Mouse (Mus musculus): ENCODE results near the gene Frmd4a. TPM values are rescaled to one million over a fixed set of nuclear protein-coding genes. Genes with fewer than 3 reads are reported as not detected.

Frmd4a gene
- polyA plus RNA-seq, 1 experiment from 2014 or later: 17.7 TPM

DNA sequence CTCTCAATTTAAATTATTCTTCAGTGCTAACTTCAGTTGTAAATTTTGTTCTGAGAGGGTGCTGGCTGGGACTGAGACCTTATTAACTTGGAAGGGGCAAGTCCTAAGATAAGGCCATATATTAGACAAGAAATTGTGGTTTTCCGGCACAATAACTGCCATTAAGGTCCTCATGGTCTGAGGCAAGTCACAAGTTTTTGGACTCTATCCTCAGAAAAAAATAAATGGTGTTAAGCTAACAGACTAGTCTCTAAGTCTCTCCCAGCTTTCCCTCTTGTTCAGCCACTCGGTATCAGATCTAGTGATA lies 493.5 kb downstream of the Frmd4a start:
- H3K4me1 ChIP-seq (ENCODE audit: control insufficient read depth in 2 of 2, insufficient read depth in 2 of 2, low read length in 2 of 2): peaks cover 4 to 20% of the 10 kb centered on the region in 2 experiments; a peak in 3 of 4 replicates
- H3K36me3 ChIP-seq (ENCODE audit: control insufficient read depth, insufficient read depth, low read length): peaks cover 11% of the 10 kb centered on the region; the same call in 1 of the 2 replicates
- ATAC-seq (ENCODE audit: insufficient number of reproducible peaks, insufficient read depth, low FRiP score, low read depth): no peak
- no peak overlapping the region for H3K27ac ChIP-seq (replicated peaks in 1 of 2; ENCODE audit: control insufficient read depth in 1 of 2, insufficient read depth in 1 of 2, low read depth in 2 of 2, low read length in 2 of 2)
- no peak overlapping the region for H3K4me3 ChIP-seq (ENCODE audit: control insufficient read depth in 1 of 2, insufficient read depth in 1 of 2, low read depth in 1 of 2, low read length in 2 of 2)
- H3K4me2 ChIP-seq (ENCODE audit: low read length): no peak overlapping the region
- H3K9me3 ChIP-seq (ENCODE audit: control insufficient read depth, low read length): no peaks in the 10 kb centered on the region
- H3K27me3 ChIP-seq (ENCODE audit: control insufficient read depth, insufficient read depth, low read length): no peaks in the 10 kb centered on the region
- 92% methylated on average over 2 of the region's 2 CpGs for WGBS
- H3K9ac ChIP-seq (ENCODE audit: low read length): no peak overlapping the region

DNA sequence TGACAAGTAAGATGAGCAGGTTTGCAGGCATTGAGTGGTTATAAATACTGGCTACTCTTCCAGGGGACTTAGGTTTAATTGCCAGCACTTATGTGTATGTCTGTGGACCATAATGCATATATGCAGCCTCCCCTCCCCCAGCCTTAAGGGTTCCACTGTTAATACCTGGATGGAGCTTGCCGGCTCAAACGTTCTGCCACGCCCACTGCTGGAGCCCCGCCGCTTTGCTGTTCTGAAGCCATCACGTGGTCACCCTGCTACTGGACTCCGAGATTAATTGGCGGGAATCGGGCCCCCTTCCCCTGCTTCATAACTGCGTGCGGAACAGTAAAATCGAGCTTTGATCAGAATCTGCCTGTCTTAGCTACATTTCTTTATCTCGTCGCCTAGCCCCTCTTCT lies 495.1 kb downstream of the Frmd4a start:
- no peak for ATAC-seq (ENCODE audit: insufficient number of reproducible peaks, insufficient read depth, low FRiP score, low read depth)

DNA sequence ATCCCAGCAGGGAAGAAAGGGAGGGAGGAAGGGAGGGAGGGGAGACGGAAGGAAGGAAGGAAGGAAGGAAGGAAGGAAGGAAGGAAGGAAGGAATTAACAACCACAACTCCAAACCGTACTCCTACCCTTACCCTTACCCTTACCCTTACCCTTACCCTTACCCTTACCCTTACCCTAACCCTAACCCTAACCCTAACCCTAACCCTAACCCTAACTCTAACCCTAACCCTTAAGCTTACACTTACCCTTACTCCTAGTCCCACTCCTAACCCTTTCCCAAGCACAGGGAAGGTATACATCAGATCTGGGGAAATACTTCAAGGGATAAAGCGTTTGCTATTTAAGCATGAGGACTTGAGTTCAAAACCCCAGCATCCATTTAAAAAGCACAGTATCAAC lies 498.4 kb downstream of the Frmd4a start:
- no peaks in the 10 kb centered on the region for H3K27me3 ChIP-seq (ENCODE audit: control insufficient read depth, insufficient read depth, low read length)
- H3K9ac ChIP-seq (ENCODE audit: low read length): no peak overlapping the region
- no peaks in the 10 kb centered on the region for H3K9me3 ChIP-seq (ENCODE audit: control insufficient read depth, low read length)
- H3K27ac ChIP-seq (replicated peaks in 1 of 2; ENCODE audit: control insufficient read depth in 1 of 2, insufficient read depth in 1 of 2, low read depth in 2 of 2, low read length in 2 of 2): peak overlapping the region in 1 of 2 experiments; percentile 96; a peak in 2 of 4 replicates
- H3K4me2 ChIP-seq (ENCODE audit: low read length): no peak overlapping the region
- no peak overlapping the region for H3K4me3 ChIP-seq (ENCODE audit: control insufficient read depth in 1 of 2, insufficient read depth in 1 of 2, low read depth in 1 of 2, low read length in 2 of 2)
- no peak for ATAC-seq (ENCODE audit: insufficient number of reproducible peaks, insufficient read depth, low FRiP score, low read depth)
- WGBS: 81% methylated on average over 3 of the region's 3 CpGs
- H3K4me1 ChIP-seq (ENCODE audit: control insufficient read depth in 2 of 2, insufficient read depth in 2 of 2, low read length in 2 of 2): peaks cover 7 to 15% of the 10 kb centered on the region in 2 experiments
- H3K36me3 ChIP-seq (ENCODE audit: control insufficient read depth, insufficient read depth, low read length): 0 out of 2 replicates have a peak, but pooled peaks cover 3% of the 10 kb centered on the region

More for the DNA sequence above, 495.1 kb downstream of the Frmd4a start:
- Histone ChIP-seq H3K27me3 (ENCODE audit: control insufficient read depth, insufficient read depth, low read length) (no peaks in the 10 kb centered on the region), H3K4me2 (ENCODE audit: low read length) (no peak overlapping the region), H3K36me3 (ENCODE audit: control insufficient read depth, insufficient read depth, low read length) (0 out of 2 replicates have a peak, but pooled peaks cover 3% of the 10 kb centered on the region), H3K4me1 (ENCODE audit: control insufficient read depth in 2 of 2, insufficient read depth in 2 of 2, low read length in 2 of 2) (peaks cover 8 to 28% of the 10 kb centered on the region in 2 experiments; a peak in 3 of 4 replicates), H3K9me3 (ENCODE audit: control insufficient read depth, low read length) (no peaks in the 10 kb centered on the region), H3K9ac (ENCODE audit: low read length) (no peak overlapping the region), H3K27ac (replicated peaks in 1 of 2; ENCODE audit: control insufficient read depth in 1 of 2, insufficient read depth in 1 of 2, low read depth in 2 of 2, low read length in 2 of 2) (no peak overlapping the region), H3K4me3 (ENCODE audit: control insufficient read depth in 1 of 2, insufficient read depth in 1 of 2, low read depth in 1 of 2, low read length in 2 of 2) (no peak overlapping the region)
- WGBS: 52% methylated on average over 14 of the region's 14 CpGs

DNA sequence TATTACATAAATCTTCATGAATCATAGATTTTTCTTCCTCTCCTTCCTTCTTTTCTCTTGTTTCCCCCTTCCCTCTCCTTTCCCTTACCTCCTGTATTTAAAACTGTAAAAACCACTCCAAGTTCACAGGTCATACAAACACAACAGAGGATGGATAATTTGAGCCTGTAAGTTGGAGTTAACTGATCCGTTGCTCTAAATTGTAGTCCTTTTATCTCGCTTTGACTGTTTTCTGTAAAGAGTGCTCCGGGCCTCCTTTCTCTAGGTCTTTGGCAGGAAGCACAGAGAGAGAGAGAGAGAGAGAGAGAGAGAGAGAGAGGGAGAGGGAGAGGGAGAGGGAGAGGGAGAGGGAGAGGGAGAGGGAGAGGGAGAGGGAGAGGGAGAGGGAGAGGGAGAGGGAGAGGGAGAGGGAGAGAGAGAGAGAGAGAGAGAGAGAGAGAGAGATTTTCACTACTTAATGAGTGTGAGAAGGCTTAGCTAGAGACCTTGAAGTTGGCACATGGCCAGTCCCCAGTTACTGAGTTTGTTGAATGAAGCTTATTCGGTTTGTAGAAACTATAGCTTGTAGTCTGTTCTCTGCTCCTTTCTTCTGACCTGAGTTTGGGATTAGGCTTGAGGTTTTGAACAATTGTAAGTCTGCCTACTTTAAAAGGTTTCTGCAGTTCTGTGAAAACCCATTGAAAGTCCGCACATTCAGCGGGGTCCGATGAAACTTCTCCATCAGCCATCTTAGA lies 499.5 kb downstream of the Frmd4a start:
- Histone ChIP-seq H3K9ac (ENCODE audit: low read length) (peak overlapping the region; percentile 47), H3K4me2 (ENCODE audit: low read length) (peak overlapping the region; percentile 53)

DNA sequence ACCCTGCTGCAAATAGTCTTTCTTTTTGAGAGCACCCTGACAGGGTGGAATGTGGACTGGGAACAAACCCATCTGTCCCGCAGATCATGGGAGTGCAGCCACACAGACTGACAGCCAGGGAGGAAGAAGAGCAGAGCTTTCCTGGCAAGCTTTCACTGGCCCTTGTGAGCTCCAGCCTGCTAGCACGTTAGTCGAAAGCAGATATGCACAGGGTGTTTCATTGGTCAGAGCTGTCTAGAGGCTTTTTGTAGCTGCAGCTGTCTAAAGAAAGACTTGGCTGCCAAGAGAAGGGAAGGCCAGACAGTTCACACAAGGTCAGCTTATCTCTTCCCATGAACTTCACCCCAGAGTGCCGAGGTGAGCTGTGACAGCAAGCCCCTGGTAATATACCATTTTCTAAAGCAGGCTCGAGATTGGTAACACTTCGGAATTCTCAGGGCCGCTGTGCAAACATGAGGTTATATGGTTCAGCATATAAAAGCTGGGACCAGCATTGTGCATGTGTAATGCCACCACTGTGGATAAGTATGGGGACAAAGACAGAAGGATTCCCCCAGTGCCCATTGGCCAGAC lies 500.1 kb downstream of the Frmd4a start:
- Histone ChIP-seq H3K4me2 (ENCODE audit: low read length) (peak overlapping the region; percentile 53), H3K9ac (ENCODE audit: low read length) (peak overlapping the region; percentile 47), H3K9me3 (ENCODE audit: control insufficient read depth, low read length) (no peaks in the 10 kb centered on the region), H3K36me3 (ENCODE audit: control insufficient read depth, insufficient read depth, low read length) (0 out of 2 replicates have a peak, but pooled peaks cover 3% of the 10 kb centered on the region), H3K4me3 (ENCODE audit: control insufficient read depth in 1 of 2, insufficient read depth in 1 of 2, low read depth in 1 of 2, low read length in 2 of 2) (peak overlapping the region in 1 of 2 experiments; percentile 23; a peak in 2 of 4 replicates), H3K4me1 (ENCODE audit: control insufficient read depth in 2 of 2, insufficient read depth in 2 of 2, low read length in 2 of 2) (peaks cover 7 to 15% of the 10 kb centered on the region in 2 experiments), H3K27me3 (ENCODE audit: control insufficient read depth, insufficient read depth, low read length) (no peaks in the 10 kb centered on the region), H3K27ac (replicated peaks in 1 of 2; ENCODE audit: control insufficient read depth in 1 of 2, insufficient read depth in 1 of 2, low read depth in 2 of 2, low read length in 2 of 2) (peak overlapping the region; percentile 95 to 96)
- 3% methylated on average over 7 of the region's 7 CpGs for WGBS
- peak; percentile 95 for ATAC-seq (ENCODE audit: insufficient number of reproducible peaks, insufficient read depth, low FRiP score, low read depth)

More for the DNA sequence above, 499.5 kb downstream of the Frmd4a start:
- H3K27me3 ChIP-seq (ENCODE audit: control insufficient read depth, insufficient read depth, low read length): no peaks in the 10 kb centered on the region
- H3K27ac ChIP-seq (replicated peaks in 1 of 2; ENCODE audit: control insufficient read depth in 1 of 2, insufficient read depth in 1 of 2, low read depth in 2 of 2, low read length in 2 of 2): peak overlapping the region; percentile 95 to 96
- 13% methylated on average over 7 of the region's 7 CpGs for WGBS
- peak overlapping the region in 1 of 2 experiments; percentile 23; a peak in 2 of 4 replicates for H3K4me3 ChIP-seq (ENCODE audit: control insufficient read depth in 1 of 2, insufficient read depth in 1 of 2, low read depth in 1 of 2, low read length in 2 of 2)
- peaks cover 7 to 15% of the 10 kb centered on the region in 2 experiments for H3K4me1 ChIP-seq (ENCODE audit: control insufficient read depth in 2 of 2, insufficient read depth in 2 of 2, low read length in 2 of 2)
- no peaks in the 10 kb centered on the region for H3K9me3 ChIP-seq (ENCODE audit: control insufficient read depth, low read length)
- 0 out of 2 replicates have a peak, but pooled peaks cover 3% of the 10 kb centered on the region for H3K36me3 ChIP-seq (ENCODE audit: control insufficient read depth, insufficient read depth, low read length)
- no peak for ATAC-seq (ENCODE audit: insufficient number of reproducible peaks, insufficient read depth, low FRiP score, low read depth)

DNA sequence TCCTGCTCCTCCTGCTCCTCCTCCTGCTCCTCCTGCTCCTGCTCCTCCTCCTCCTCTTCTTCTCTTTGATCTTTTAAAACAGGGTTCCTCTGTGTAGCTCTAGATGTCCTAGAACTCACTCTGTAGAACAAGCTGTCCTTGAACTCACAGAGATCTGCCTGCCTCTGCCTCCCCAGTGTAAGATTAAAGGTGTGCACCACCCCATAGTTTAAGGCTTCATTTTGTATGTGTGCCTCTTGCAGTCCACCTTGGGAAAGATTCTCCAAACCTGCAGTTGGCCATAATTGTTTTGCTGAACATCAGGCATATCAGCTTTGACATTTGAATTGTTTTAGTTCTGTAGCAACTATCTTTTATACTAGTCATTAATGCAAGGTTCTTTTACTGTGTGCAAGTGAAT lies 501.0 kb downstream of the Frmd4a start:
- H3K4me3 ChIP-seq (ENCODE audit: control insufficient read depth in 1 of 2, insufficient read depth in 1 of 2, low read depth in 1 of 2, low read length in 2 of 2): no peak overlapping the region
- peaks cover 7 to 15% of the 10 kb centered on the region in 2 experiments for H3K4me1 ChIP-seq (ENCODE audit: control insufficient read depth in 2 of 2, insufficient read depth in 2 of 2, low read length in 2 of 2)
- no peak overlapping the region for H3K4me2 ChIP-seq (ENCODE audit: low read length)
- 0 out of 2 replicates have a peak, but pooled peaks cover 3% of the 10 kb centered on the region for H3K36me3 ChIP-seq (ENCODE audit: control insufficient read depth, insufficient read depth, low read length)
- no peaks in the 10 kb centered on the region for H3K27me3 ChIP-seq (ENCODE audit: control insufficient read depth, insufficient read depth, low read length)
- no peak overlapping the region for H3K9ac ChIP-seq (ENCODE audit: low read length)
- H3K27ac ChIP-seq (replicated peaks in 1 of 2; ENCODE audit: control insufficient read depth in 1 of 2, insufficient read depth in 1 of 2, low read depth in 2 of 2, low read length in 2 of 2): no peak overlapping the region
- ATAC-seq (ENCODE audit: insufficient number of reproducible peaks, insufficient read depth, low FRiP score, low read depth): no peak
- H3K9me3 ChIP-seq (ENCODE audit: control insufficient read depth, low read length): no peaks in the 10 kb centered on the region

DNA sequence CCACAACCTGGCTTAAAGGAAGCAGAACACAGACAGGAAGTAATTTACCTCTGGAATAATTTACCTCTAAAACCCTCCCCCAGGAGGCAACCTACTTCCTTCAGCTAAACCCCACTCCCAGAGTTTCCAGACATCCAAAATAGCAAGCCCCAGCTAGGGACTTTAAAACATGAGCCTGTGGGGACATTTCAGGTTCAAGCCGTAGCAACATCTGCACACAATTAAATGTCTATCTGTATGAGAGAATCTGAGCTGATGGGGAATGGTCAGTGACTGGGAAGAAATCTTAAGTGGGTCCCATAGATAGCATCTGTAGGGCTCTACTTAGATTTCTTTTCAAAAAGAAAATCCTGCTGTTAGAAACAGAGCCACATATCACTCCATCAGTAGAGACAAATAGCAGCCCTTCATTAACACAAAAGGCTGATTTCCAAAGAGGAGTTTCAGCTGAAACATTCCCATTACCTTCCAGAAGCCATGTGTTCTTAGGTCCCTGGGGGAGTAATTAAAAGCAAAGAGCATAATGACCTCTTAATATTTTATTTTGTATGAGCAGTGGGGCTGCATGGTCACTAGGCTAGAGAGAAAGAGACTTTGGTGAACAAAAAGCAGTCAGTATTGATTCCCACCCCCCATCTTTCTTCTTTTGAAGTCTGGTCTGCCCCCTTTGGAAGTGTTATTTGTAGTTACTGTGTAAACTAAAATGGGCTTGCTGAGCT lies 505.4 kb downstream of the Frmd4a start:
- ATAC-seq (ENCODE audit: insufficient number of reproducible peaks, insufficient read depth, low FRiP score, low read depth): no peak
- H3K4me2 ChIP-seq (ENCODE audit: low read length): no peak overlapping the region
- no peak overlapping the region for H3K27ac ChIP-seq (replicated peaks in 1 of 2; ENCODE audit: control insufficient read depth in 1 of 2, insufficient read depth in 1 of 2, low read depth in 2 of 2, low read length in 2 of 2)
- no peaks in the 10 kb centered on the region for H3K27me3 ChIP-seq (ENCODE audit: control insufficient read depth, insufficient read depth, low read length)
- no peak overlapping the region for H3K9ac ChIP-seq (ENCODE audit: low read length)
- H3K9me3 ChIP-seq (ENCODE audit: control insufficient read depth, low read length): peaks cover 4% of the 10 kb centered on the region; the same call in 1 of the 2 replicates
- H3K36me3 ChIP-seq (ENCODE audit: control insufficient read depth, insufficient read depth, low read length): no peaks in the 10 kb centered on the region
- H3K4me3 ChIP-seq (ENCODE audit: control insufficient read depth in 1 of 2, insufficient read depth in 1 of 2, low read depth in 1 of 2, low read length in 2 of 2): no peak overlapping the region
- H3K4me1 ChIP-seq (ENCODE audit: control insufficient read depth in 2 of 2, insufficient read depth in 2 of 2, low read length in 2 of 2): peaks cover under 1 to 2% of the 10 kb centered on the region in 2 experiments
- WGBS: 73% methylated on average over 1 of the region's 1 CpGs
